Mouse (Mus musculus) liver, embryonic 12.5 days (tissue): ENCODE data around the gene Ppm1l. TPM values are rescaled to one million over a fixed set of nuclear protein-coding genes. Genes with fewer than 3 reads are reported as not detected.
"Not testable (repeated sequence)": the region's sequence is repeated elsewhere in the genome, so short reads cannot be mapped to it uniquely, and the experiment has no call there.

Experiments
- ATAC-seq: fragments of 200-750 bp; cut with Nextera tagmentation; 2 replicates; pipeline ENCODE4 v1.8.0; 2017; ENCODE audit warnings: moderate number of reproducible peaks, mild to moderate bottlenecking, moderate library complexity
- H3K27ac ChIP-seq: fragments of 300-500 bp; sonication (generic); 2 replicates; pipeline ENCODE4 v1.5.1; 2016; ENCODE audit warnings: mild to moderate bottlenecking
- H3K27me3 ChIP-seq: fragments of 300-500 bp; sonication (generic); replicated peaks from 2 replicates; pipeline ENCODE4 v1.6.1; 2016; ENCODE audit warnings: mild to moderate bottlenecking, moderate library complexity
- H3K36me3 ChIP-seq: fragments of 300-500 bp; sonication (generic); 2 replicates; pipeline ENCODE4 v1.6.1; 2016; ENCODE audit warnings: mild to moderate bottlenecking, moderate library complexity
- H3K4me1 ChIP-seq: fragments of 300-500 bp; sonication (generic); 2 replicates; pipeline ENCODE4 v1.6.1; 2016
- H3K4me2 ChIP-seq: fragments of 300-500 bp; sonication (generic); 2 replicates; pipeline ENCODE4 v1.6.1; 2016; ENCODE audit warnings: mild to moderate bottlenecking, moderate library complexity
- H3K4me3 ChIP-seq: fragments of 300-500 bp; sonication (generic); 2 replicates; pipeline ENCODE4 v1.5.1; 2016; ENCODE audit warnings: mild to moderate bottlenecking, moderate library complexity
- H3K9ac ChIP-seq: fragments of 300-500 bp; sonication (generic); 2 replicates; pipeline ENCODE4 v1.6.1; 2016; ENCODE audit warnings: mild to moderate bottlenecking, moderate library complexity
- H3K9me3 ChIP-seq: fragments of 300-500 bp; sonication (generic); replicated peaks from 2 replicates; pipeline ENCODE4 v1.6.1; 2016; ENCODE audit warnings: mild to moderate bottlenecking, moderate library complexity
- WGBS: fragments of 180-500 bp; shearing (Covaris S2); methylation state at CpG from one replicate; pipeline ENCODE4 v1.1.7; 2016; ENCODE audit not compliant: insufficient replicate concordance; 5-methylcytosine and 5-hydroxymethylcytosine counted together
- polyA plus RNA-seq: library from polyadenylated mRNA; unstranded; fragments of >200 nt; fragmentation: Nextera tagmentation; extraction: Ambion mirVana; gene quantifications from 2 replicates; pipeline ENCODE4 v1.2.1, GENCODE M21; 2016

The Ppm1l gene
- polyA plus RNA-seq, 1 experiment from 2014 or later, result 7.2 TPM

- not testable (repeated sequence) for H3K36me3 ChIP-seq, H3K4me3 ChIP-seq, H3K4me1 ChIP-seq, ATAC-seq, H3K27ac ChIP-seq, H3K27me3 ChIP-seq, H3K9ac ChIP-seq, H3K4me2 ChIP-seq, H3K9me3 ChIP-seq
- 85% methylated on average over 10 of the region's 10 CpGs for WGBS
Observed at GRCm38 (mm10) chr3:69391834-69392233, 75.2 kb downstream of the Ppm1l start.

- no peaks in the 10 kb centered on the region for H3K9me3 ChIP-seq
- no peak overlapping the region for H3K27ac ChIP-seq
- H3K36me3 ChIP-seq, result no peaks in the 10 kb centered on the region
- WGBS, result 76% methylated on average over 5 of the region's 5 CpGs
- H3K4me2 ChIP-seq, result no peak overlapping the region
- no peak for ATAC-seq
- H3K9ac ChIP-seq, result no peak overlapping the region
- H3K4me1 ChIP-seq, result no peaks in the 10 kb centered on the region
- H3K27me3 ChIP-seq, result no peaks in the 10 kb centered on the region
- no peak overlapping the region for H3K4me3 ChIP-seq
Observed at GRCm38 (mm10) chr3:69392298-69392697, 75.6 kb downstream of the Ppm1l start.

- Histone ChIP-seq H3K27ac (no peak overlapping the region), H3K4me2 (no peak overlapping the region), H3K36me3 (no peaks in the 10 kb centered on the region), H3K9me3 (no peaks in the 10 kb centered on the region), H3K4me3 (no peak overlapping the region), H3K9ac (no peak overlapping the region), H3K4me1 (no peaks in the 10 kb centered on the region), H3K27me3 (no peaks in the 10 kb centered on the region)
- WGBS, result 83% methylated on average over 9 of the region's 9 CpGs
- ATAC-seq, result no peak
Observed at GRCm38 (mm10) chr3:69393079-69393478, 76.4 kb downstream of the Ppm1l start.

GRCm38 (mm10) chr3:69393991-69394390, 77.3 kb downstream of the Ppm1l start:
- Histone ChIP-seq H3K9me3 (no peaks in the 10 kb centered on the region), H3K27ac (no peak overlapping the region), H3K4me3 (no peak overlapping the region), H3K27me3 (no peaks in the 10 kb centered on the region), H3K4me1 (no peaks in the 10 kb centered on the region), H3K36me3 (no peaks in the 10 kb centered on the region), H3K4me2 (no peak overlapping the region), H3K9ac (no peak overlapping the region)
- ATAC-seq, result no peak
- 66% methylated on average over 3 of the region's 3 CpGs for WGBS

GRCm38 (mm10) chr3:69395084-69395483, 78.4 kb downstream of the Ppm1l start:
- Histone ChIP-seq H3K9me3 (no peaks in the 10 kb centered on the region), H3K4me2 (no peak overlapping the region), H3K9ac (no peak overlapping the region), H3K27me3 (no peaks in the 10 kb centered on the region), H3K36me3 (no peaks in the 10 kb centered on the region), H3K4me3 (no peak overlapping the region), H3K27ac (no peak overlapping the region), H3K4me1 (no peaks in the 10 kb centered on the region)
- WGBS, result 74% methylated on average over 5 of the region's 5 CpGs
- ATAC-seq, result no peak

GRCm38 (mm10) chr3:69397733-69398132, 81.1 kb downstream of the Ppm1l start:
- no peak overlapping the region for H3K4me2 ChIP-seq
- no peak overlapping the region for H3K9ac ChIP-seq
- no peak overlapping the region for H3K27ac ChIP-seq
- no peaks in the 10 kb centered on the region for H3K4me1 ChIP-seq
- no peaks in the 10 kb centered on the region for H3K36me3 ChIP-seq
- no peak for ATAC-seq
- H3K27me3 ChIP-seq, result no peaks in the 10 kb centered on the region
- H3K4me3 ChIP-seq, result no peak overlapping the region
- no peaks in the 10 kb centered on the region for H3K9me3 ChIP-seq
- 60% methylated on average over 5 of the region's 5 CpGs for WGBS

GRCm38 (mm10) chr3:69399336-69399735, 82.7 kb downstream of the Ppm1l start:
- no peak for ATAC-seq
- H3K27ac ChIP-seq, result no peak overlapping the region
- no peak overlapping the region for H3K4me3 ChIP-seq
- H3K9me3 ChIP-seq, result no peaks in the 10 kb centered on the region
- 75% methylated on average over 6 of the region's 6 CpGs for WGBS
- no peak overlapping the region for H3K4me2 ChIP-seq
- no peaks in the 10 kb centered on the region for H3K36me3 ChIP-seq
- H3K27me3 ChIP-seq, result no peaks in the 10 kb centered on the region
- no peaks in the 10 kb centered on the region for H3K4me1 ChIP-seq
- H3K9ac ChIP-seq, result no peak overlapping the region

GRCm38 (mm10) chr3:69403196-69403595, 86.5 kb downstream of the Ppm1l start:
- H3K9ac ChIP-seq, result no peak overlapping the region
- no peak overlapping the region for H3K4me2 ChIP-seq
- no peaks in the 10 kb centered on the region for H3K27me3 ChIP-seq
- no peaks in the 10 kb centered on the region for H3K36me3 ChIP-seq
- no peak overlapping the region for H3K4me3 ChIP-seq
- no peaks in the 10 kb centered on the region for H3K4me1 ChIP-seq
- no peaks in the 10 kb centered on the region for H3K9me3 ChIP-seq
- no peak overlapping the region for H3K27ac ChIP-seq
- WGBS, result 86% methylated on average over 5 of the region's 5 CpGs
- ATAC-seq, result no peak

- 84% methylated on average over 5 of the region's 5 CpGs for WGBS
- H3K4me2 ChIP-seq, result no peak overlapping the region
Observed at GRCm38 (mm10) chr3:69406210-69406895, 89.7 kb downstream of the Ppm1l start.

GRCm38 (mm10) chr3:69408064-69408463, 91.4 kb downstream of the Ppm1l start:
- 59% methylated on average over 3 of the region's 3 CpGs for WGBS
- H3K9me3 ChIP-seq, result no peaks in the 10 kb centered on the region
- H3K9ac ChIP-seq, result no peak overlapping the region
- no peaks in the 10 kb centered on the region for H3K36me3 ChIP-seq
- H3K4me3 ChIP-seq, result no peak overlapping the region
- peaks cover 5% of the 10 kb centered on the region; the same call in 1 of the 2 replicates for H3K4me1 ChIP-seq
- ATAC-seq, result no peak
- no peaks in the 10 kb centered on the region for H3K27me3 ChIP-seq
- no peak overlapping the region for H3K27ac ChIP-seq
- no peak overlapping the region for H3K4me2 ChIP-seq

More at GRCm38 (mm10) chr3:69406210-69406895, 89.7 kb downstream of the Ppm1l start:
- H3K4me1 ChIP-seq, result peaks cover 5% of the 10 kb centered on the region; the same call in 1 of the 2 replicates
- no peak overlapping the region for H3K4me3 ChIP-seq
- no peaks in the 10 kb centered on the region for H3K36me3 ChIP-seq
- no peak overlapping the region for H3K27ac ChIP-seq
- H3K9ac ChIP-seq, result no peak overlapping the region
- H3K9me3 ChIP-seq, result no peaks in the 10 kb centered on the region
- no peak for ATAC-seq
- no peaks in the 10 kb centered on the region for H3K27me3 ChIP-seq

GRCm38 (mm10) chr3:69416112-69416511, 99.5 kb downstream of the Ppm1l start:
- H3K36me3 ChIP-seq, result no peaks in the 10 kb centered on the region
- no peak for ATAC-seq
- H3K4me3 ChIP-seq, result no peak overlapping the region
- H3K4me2 ChIP-seq, result no peak overlapping the region
- no peaks in the 10 kb centered on the region for H3K27me3 ChIP-seq
- no peaks in the 10 kb centered on the region for H3K4me1 ChIP-seq
- WGBS, result 75% methylated on average over 6 of the region's 6 CpGs
- no peaks in the 10 kb centered on the region for H3K9me3 ChIP-seq
- H3K27ac ChIP-seq, result no peak overlapping the region
- no peak overlapping the region for H3K9ac ChIP-seq

- no peak for ATAC-seq
- H3K4me1 ChIP-seq, result no peaks in the 10 kb centered on the region
- H3K36me3 ChIP-seq, result no peaks in the 10 kb centered on the region
- no peaks in the 10 kb centered on the region for H3K27me3 ChIP-seq
- H3K9ac ChIP-seq, result no peak overlapping the region
- H3K9me3 ChIP-seq, result no peaks in the 10 kb centered on the region
- no peak overlapping the region for H3K4me3 ChIP-seq
- H3K27ac ChIP-seq, result no peak overlapping the region
- WGBS, result 63% methylated on average over 3 of the region's 3 CpGs
- H3K4me2 ChIP-seq, result no peak overlapping the region
Observed at GRCm38 (mm10) chr3:69422741-69423140, 106.1 kb downstream of the Ppm1l start.

- Histone ChIP-seq H3K27me3 (no peaks in the 10 kb centered on the region), H3K9ac (no peak overlapping the region), H3K4me2 (no peak overlapping the region), H3K9me3 (no peaks in the 10 kb centered on the region), H3K27ac (no peak overlapping the region), H3K4me3 (no peak overlapping the region), H3K36me3 (no peaks in the 10 kb centered on the region), H3K4me1 (peaks cover 5% of the 10 kb centered on the region; the same call in 1 of the 2 replicates)
- ATAC-seq, result no peak
- 69% methylated on average over 4 of the region's 4 CpGs for WGBS
Observed at GRCm38 (mm10) chr3:69423371-69423770, 106.7 kb downstream of the Ppm1l start.
